Mouse (Mus musculus) stomach, postnatal 0 days (tissue): ENCODE data around the gene Ccdc40. TPM values are rescaled to one million over a fixed set of nuclear protein-coding genes. Genes with fewer than 3 reads are reported as not detected.

ENCODE experiments used
- ATAC-seq: fragments of 200-750 bp; cut with Nextera tagmentation; 2 replicates; pipeline ENCODE4 v1.8.0; 2017; ENCODE audit not compliant: low FRiP score, low TSS enrichment
- DNase-seq: peaks from one replicate; pipeline ENCODE4 v3.0.0-alpha.2; 2016; ENCODE audit warnings: low spot score
- H3K27ac ChIP-seq: fragments of 300-500 bp; sonication (generic); replicated peaks from 2 replicates; pipeline ENCODE4 v1.5.1; 2014; ENCODE audit warnings: mild to moderate bottlenecking, control low read depth
- H3K27me3 ChIP-seq: fragments of 300-500 bp; sonication (generic); 2 replicates; pipeline ENCODE4 v1.6.1; 2014; ENCODE audit warnings: low read length; ENCODE audit not compliant: control insufficient read depth, insufficient read depth
- H3K36me3 ChIP-seq: fragments of 300-500 bp; sonication (generic); 2 replicates; pipeline ENCODE4 v1.6.1; 2014; ENCODE audit warnings: low read length, mixed read lengths; ENCODE audit not compliant: control insufficient read depth, insufficient read depth
- H3K4me1 ChIP-seq: fragments of 300-500 bp; sonication (generic); replicated peaks from 2 replicates; pipeline ENCODE4 v1.6.1; 2014; ENCODE audit warnings: antibody characterized with exemption; ENCODE audit not compliant: control insufficient read depth, insufficient read depth
- H3K4me2 ChIP-seq: fragments of 300-500 bp; sonication (generic); replicated peaks from 2 replicates; pipeline ENCODE4 v1.6.1; 2014; ENCODE audit warnings: low read depth, mild to moderate bottlenecking, control low read depth, moderate library complexity
- H3K4me3 ChIP-seq: fragments of 300-500 bp; sonication (generic); 2 replicates; pipeline ENCODE4 v1.5.1; 2014; ENCODE audit warnings: low read depth, low read length, control low read depth
- H3K9ac ChIP-seq: fragments of 300-500 bp; sonication (generic); 2 replicates; pipeline ENCODE4 v1.6.1; 2014; ENCODE audit warnings: mild to moderate bottlenecking, low read length, control low read depth, mixed read lengths
- H3K9me3 ChIP-seq: fragments of 300-500 bp; sonication (generic); 2 replicates; pipeline ENCODE4 v1.6.1; 2016; ENCODE audit warnings: low read length; ENCODE audit not compliant: control insufficient read depth
- CTCF ChIP-seq: IDR thresholded peaks from 2 replicates; pipeline ENCODE4 v1.5.1; 2016; ENCODE audit warnings: antibody characterized with exemption, low read depth, mild to moderate bottlenecking, moderate library complexity
- EP300 ChIP-seq: optimal IDR thresholded peaks from 2 replicates; pipeline ENCODE3; 2016; ENCODE audit warnings: antibody characterized with exemption
- WGBS: fragments of 180-500 bp; shearing (Covaris S2); extraction: QIAGEN DNeasy Blood & Tissue Kit; methylation state at CpG from one replicate; pipeline ENCODE4 v1.1.7; 2014; 5-methylcytosine and 5-hydroxymethylcytosine counted together
- polyA plus RNA-seq: library from polyadenylated mRNA; unstranded; fragments of >200 nt; fragmentation: Nextera tagmentation; extraction: Ambion mirVana; gene quantifications from 2 replicates; pipeline ENCODE4 v1.2.1, GENCODE M21; 2015

Gene Ccdc40
- 0.92 and 1.2 TPM in 2 replicates for polyA plus RNA-seq

- Histone ChIP-seq H3K9ac (peak within 1 kb of the TSS; percentile 85), H3K4me1 (peaks cover 2% of the 10 kb centered on the region; the same call in 1 of the 2 replicates), H3K36me3 (no peaks in the 10 kb centered on the region), H3K27ac (peak within 1 kb of the TSS; percentile 53), H3K4me2 (peak within 1 kb of the TSS; percentile 97), H3K4me3 (peak within 1 kb of the TSS; percentile 73), H3K9me3 (no peaks in the 10 kb centered on the region), H3K27me3 (no peaks in the 10 kb centered on the region)
- DNase-seq: peak; percentile 85
- ATAC-seq: peak; percentile 91
- TF ChIP-seq CTCF (no peak), EP300 (no peak)
- under 1% methylated on average over 50 of the region's 66 CpGs for WGBS
These were observed at the start of gene Ccdc40, which contains the start of gene Tbc1d16 for GRCm38 (mm10) chr11:119228091-119228781. Gene Ccdc40 (plus strand): TSS chr11:119228572. Gene Tbc1d16 (minus strand): TSS chr11:119228499.

GRCm38 (mm10) chr11:119180824-119181582, 47.4 kb upstream of the Ccdc40 start:
- TF ChIP-seq EP300 (no peak), CTCF (no peak)
- 81% methylated on average over 14 of the region's 14 CpGs for WGBS
- H3K4me1 ChIP-seq: no peaks in the 10 kb centered on the region; the same call in 1 of the 2 replicates

GRCm38 (mm10) chr11:119181861-119182395, 46.4 kb upstream of the Ccdc40 start:
- WGBS: 78% methylated on average over 12 of the region's 12 CpGs
- Histone ChIP-seq H3K9ac (no peak overlapping the region), H3K4me2 (no peak overlapping the region), H3K36me3 (no peaks in the 10 kb centered on the region), H3K4me3 (no peak overlapping the region), H3K27ac (no peak overlapping the region), H3K4me1 (no peaks in the 10 kb centered on the region; the same call in 1 of the 2 replicates), H3K27me3 (no peaks in the 10 kb centered on the region), H3K9me3 (no peaks in the 10 kb centered on the region)
- ATAC-seq (no peak), DNase-seq (no peak)
- TF ChIP-seq CTCF: no peak

More at GRCm38 (mm10) chr11:119180824-119181582, 47.4 kb upstream of the Ccdc40 start:
- no peaks in the 10 kb centered on the region for H3K27me3 ChIP-seq
- no peak overlapping the region for H3K27ac ChIP-seq
- H3K4me3 ChIP-seq: no peak overlapping the region
- H3K4me2 ChIP-seq: no peak overlapping the region
- no peaks in the 10 kb centered on the region for H3K9me3 ChIP-seq
- DNase-seq (no peak), ATAC-seq (no peak)
- no peaks in the 10 kb centered on the region for H3K36me3 ChIP-seq
- H3K9ac ChIP-seq: no peak overlapping the region

GRCm38 (mm10) chr11:119183684-119184310, 44.6 kb upstream of the Ccdc40 start:
- TF ChIP-seq CTCF: no peak
- no peak for TF ChIP-seq EP300

GRCm38 (mm10) chr11:119186381-119186780, 42.0 kb upstream of the Ccdc40 start:
- Histone ChIP-seq H3K4me2 (no peak overlapping the region), H3K9me3 (no peaks in the 10 kb centered on the region), H3K9ac (no peak overlapping the region), H3K36me3 (no peaks in the 10 kb centered on the region), H3K27me3 (no peaks in the 10 kb centered on the region), H3K4me1 (peaks cover 3% of the 10 kb centered on the region; the same call in 1 of the 2 replicates), H3K27ac (no peak overlapping the region), H3K4me3 (no peak overlapping the region)
- TF ChIP-seq CTCF (no peak), EP300 (no peak)
- DNase-seq (no peak), ATAC-seq (no peak)
- 58% methylated on average over 3 of the region's 3 CpGs for WGBS

More at GRCm38 (mm10) chr11:119183684-119184310, 44.6 kb upstream of the Ccdc40 start:
- Histone ChIP-seq H3K4me2 (no peak overlapping the region), H3K4me1 (no peaks in the 10 kb centered on the region; the same call in 1 of the 2 replicates), H3K27me3 (no peaks in the 10 kb centered on the region), H3K36me3 (no peaks in the 10 kb centered on the region), H3K4me3 (no peak overlapping the region), H3K27ac (no peak overlapping the region), H3K9me3 (no peaks in the 10 kb centered on the region), H3K9ac (no peak overlapping the region)
- DNase-seq (peak; percentile 50), ATAC-seq (no peak)
- 65% methylated on average over 15 of the region's 15 CpGs for WGBS
